Mouse (Mus musculus) olfactory bulb, adult 2 months (tissue): Measurements from ENCODE around the gene Tef.

Experiments used
- CTCF ChIP-seq: fragments of 200-500 bp; IDR thresholded peaks from 2 replicates; pipeline ENCODE4 v1.5.1; 2012; ENCODE audit warnings: low read depth, mild to moderate bottlenecking, low read length, moderate library complexity; ENCODE audit not compliant: insufficient read depth
- POLR2A ChIP-seq: fragments of 200-500 bp; IDR thresholded peaks from 2 replicates; pipeline ENCODE4 v1.6.1; 2012; ENCODE audit warnings: mild to moderate bottlenecking, low read depth, low read length, moderate library complexity; ENCODE audit not compliant: insufficient read depth

DNA sequence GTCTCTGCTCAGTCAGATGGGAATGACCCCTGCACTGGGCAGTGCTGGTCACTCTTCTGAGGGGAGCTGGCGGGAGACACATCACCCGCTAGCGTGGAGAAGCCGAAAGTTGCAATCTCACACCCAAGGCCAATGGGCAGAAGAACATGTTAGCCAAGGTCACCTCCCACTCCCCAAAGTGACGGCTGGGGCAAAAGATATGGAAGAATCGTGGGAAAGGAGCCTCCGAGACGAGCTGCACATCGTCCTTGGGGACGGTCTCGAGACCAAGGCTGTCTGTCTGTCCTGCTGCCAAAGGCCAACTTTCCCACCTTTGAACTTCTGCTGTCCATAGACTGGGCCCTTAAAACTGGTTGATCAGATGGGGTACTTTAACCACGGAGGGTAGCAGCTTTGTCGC, 14.7 kb upstream of the Tef start:
- no peak for TF ChIP-seq CTCF
- no peak for TF ChIP-seq POLR2A
